Mouse (Mus musculus) hindbrain, postnatal 0 days (tissue): Measurements from ENCODE around the gene Adap1. TPM values are rescaled to one million over a fixed set of nuclear protein-coding genes. Genes with fewer than 3 reads are reported as not detected.

Experiments
- ATAC-seq: fragments of 200-750 bp; cut with Nextera tagmentation; 2 replicates; pipeline ENCODE4 v1.8.0; 2017; ENCODE audit warnings: mild to moderate bottlenecking, moderate TSS enrichment, moderate library complexity
- DNase-seq: peaks from one replicate; pipeline ENCODE4 v3.0.0-alpha.2; 2015; ENCODE audit warnings: low spot score
- H3K27ac ChIP-seq: fragments of 300-500 bp; sonication (generic); 2 replicates; pipeline ENCODE4 v1.5.1; 2014; ENCODE audit warnings: mild to moderate bottlenecking
- H3K27me3 ChIP-seq: fragments of 300-500 bp; sonication (generic); 2 replicates; pipeline ENCODE4 v1.6.1; 2014; ENCODE audit warnings: low read length, mixed read lengths; ENCODE audit not compliant: insufficient read depth
- H3K36me3 ChIP-seq: fragments of 300-500 bp; sonication (generic); 2 replicates; pipeline ENCODE4 v1.6.1; 2014; ENCODE audit warnings: low read length, mixed read lengths; ENCODE audit not compliant: insufficient read depth
- H3K4me1 ChIP-seq: fragments of 300-500 bp; sonication (generic); 2 replicates; pipeline ENCODE4 v1.6.1; 2014; ENCODE audit warnings: antibody characterized with exemption, low read length, mixed read lengths; ENCODE audit not compliant: insufficient read depth
- H3K4me2 ChIP-seq: fragments of 300-500 bp; sonication (generic); 2 replicates; pipeline ENCODE4 v1.6.1; 2014; ENCODE audit warnings: low read depth, mild to moderate bottlenecking, low read length, moderate library complexity, mixed read lengths
- H3K4me3 ChIP-seq: fragments of 300-500 bp; sonication (generic); 2 replicates; pipeline ENCODE4 v1.5.1; 2014; ENCODE audit warnings: low read length
- H3K9ac ChIP-seq: fragments of 300-500 bp; sonication (generic); replicated peaks from 2 replicates; pipeline ENCODE4 v1.6.1; 2014; ENCODE audit warnings: mild to moderate bottlenecking, low read length, moderate library complexity, mixed read lengths
- H3K9me3 ChIP-seq: fragments of 300-500 bp; sonication (generic); 2 replicates; pipeline ENCODE4 v1.6.1; 2016; ENCODE audit warnings: low read length, mixed read lengths
- CTCF ChIP-seq: IDR thresholded peaks from 2 replicates; pipeline ENCODE4 v1.5.1; 2016; ENCODE audit warnings: antibody characterized with exemption, control low read depth, low read depth
- WGBS: fragments of 180-500 bp; shearing (Covaris S2); extraction: QIAGEN DNeasy Blood & Tissue Kit; methylation state at CpG from one replicate; pipeline ENCODE4 v1.1.7; 2014; 5-methylcytosine and 5-hydroxymethylcytosine counted together
- polyA plus RNA-seq: library from polyadenylated mRNA; unstranded; fragments of >200 nt; fragmentation: Nextera tagmentation; extraction: Ambion mirVana; gene quantifications from 2 replicates; pipeline ENCODE4 v1.2.1, GENCODE M21; 2015
- total RNA-seq: library from RNA; depleted of rRNA; stranded (reverse); fragments of >200 nt; gene quantifications from 2 replicates; pipeline ENCODE4 v1.2.3, GENCODE M21; 2014

Gene Adap1
- total and polyA plus RNA-seq, 2 experiments from 2014 or later, result 128 to 242 TPM

DNA sequence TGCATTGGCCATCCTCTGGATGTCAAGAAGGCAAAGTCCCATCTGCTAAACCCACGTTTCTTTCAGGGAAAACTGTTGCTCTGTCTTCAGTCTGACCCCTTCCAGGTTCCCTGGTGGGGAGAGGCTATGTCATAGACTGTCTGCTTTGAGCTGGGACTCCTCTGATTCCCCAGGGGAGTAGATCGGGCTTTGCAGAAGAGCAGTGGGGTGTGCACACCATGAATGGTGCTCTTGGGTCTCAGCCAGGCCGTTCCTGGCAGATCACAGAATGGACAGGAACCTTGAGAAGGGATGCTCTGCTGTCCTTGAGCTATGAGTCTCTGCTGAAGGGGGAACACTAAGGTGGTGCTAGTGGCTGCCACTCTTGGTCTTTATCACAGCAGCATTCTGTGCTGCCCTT, 76.6 kb downstream of the Adap1 start:
- H3K27ac ChIP-seq, result no peak overlapping the region
- peaks cover 8% of the 10 kb centered on the region for H3K4me1 ChIP-seq
- H3K9me3 ChIP-seq, result no peaks in the 10 kb centered on the region
- no peak overlapping the region for H3K4me3 ChIP-seq
- 67% methylated on average over 3 of the region's 3 CpGs for WGBS
- no peak overlapping the region for H3K4me2 ChIP-seq
- no peak overlapping the region for H3K9ac ChIP-seq
- no peak for TF ChIP-seq CTCF
- H3K36me3 ChIP-seq, result peaks cover 61% of the 10 kb centered on the region
- H3K27me3 ChIP-seq, result no peaks in the 10 kb centered on the region
- ATAC-seq (no peak), DNase-seq (no peak)

DNA sequence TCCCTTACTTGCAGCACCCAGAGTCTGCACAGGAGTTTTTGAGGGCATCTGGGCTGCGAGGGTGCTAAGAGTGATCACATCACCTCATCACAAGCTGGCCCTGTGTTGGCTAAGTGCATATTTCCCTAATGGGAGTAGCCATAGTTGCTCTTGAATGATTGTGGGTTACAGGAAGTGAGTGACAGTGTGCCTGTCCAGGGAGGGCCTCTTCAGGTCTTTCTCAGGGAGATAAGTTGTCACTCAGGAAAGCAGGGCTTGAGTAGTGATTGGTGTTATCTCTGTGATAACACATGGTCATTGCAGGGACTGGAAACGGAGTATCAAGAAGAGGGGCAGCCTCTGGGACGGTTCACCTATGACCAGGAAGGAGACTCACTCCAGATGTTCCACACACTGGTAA, 77.7 kb downstream of the Adap1 start:
- H3K27me3 ChIP-seq, result no peaks in the 10 kb centered on the region
- no peaks in the 10 kb centered on the region for H3K4me1 ChIP-seq
- H3K9ac ChIP-seq, result no peak overlapping the region
- DNase-seq, result no peak
- no peaks in the 10 kb centered on the region for H3K9me3 ChIP-seq
- H3K36me3 ChIP-seq, result peaks cover 66% of the 10 kb centered on the region
- no peak overlapping the region for H3K4me3 ChIP-seq
- WGBS, result 92% methylated on average over 3 of the region's 3 CpGs
- H3K27ac ChIP-seq, result no peak overlapping the region
- ATAC-seq, result no peak
- H3K4me2 ChIP-seq, result no peak overlapping the region
- TF ChIP-seq CTCF, result no peak

DNA sequence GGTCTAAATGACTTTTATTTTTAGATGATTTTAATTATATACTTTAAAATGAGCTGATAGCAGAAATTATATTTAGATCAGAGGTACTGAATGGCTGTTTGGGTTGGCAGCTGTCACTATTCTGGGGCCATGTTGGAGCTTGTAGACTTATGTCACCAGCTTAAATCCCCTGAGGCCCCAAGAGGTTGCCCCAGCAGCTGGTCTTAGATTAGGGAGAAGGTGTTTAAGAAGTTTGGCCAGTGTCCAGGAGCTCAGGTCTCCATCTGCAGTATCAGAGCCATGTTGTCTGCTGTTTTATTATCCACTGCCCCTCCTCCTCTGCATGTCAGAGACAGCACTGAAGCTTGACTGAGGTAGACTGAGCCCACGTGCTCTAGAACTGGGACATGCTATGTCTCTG, 82.0 kb downstream of the Adap1 start:
- no peak for TF ChIP-seq CTCF
- no peaks in the 10 kb centered on the region for H3K4me1 ChIP-seq
- no peak overlapping the region for H3K4me2 ChIP-seq
- 75% methylated on average over 1 of the region's 1 CpGs for WGBS
- H3K9ac ChIP-seq, result no peak overlapping the region
- ATAC-seq, result no peak
- no peaks in the 10 kb centered on the region for H3K9me3 ChIP-seq
- DNase-seq, result peak; percentile 40
- no peaks in the 10 kb centered on the region for H3K27me3 ChIP-seq
- H3K4me3 ChIP-seq, result no peak overlapping the region
- H3K36me3 ChIP-seq, result peaks cover 88% of the 10 kb centered on the region
- H3K27ac ChIP-seq, result no peak overlapping the region

DNA sequence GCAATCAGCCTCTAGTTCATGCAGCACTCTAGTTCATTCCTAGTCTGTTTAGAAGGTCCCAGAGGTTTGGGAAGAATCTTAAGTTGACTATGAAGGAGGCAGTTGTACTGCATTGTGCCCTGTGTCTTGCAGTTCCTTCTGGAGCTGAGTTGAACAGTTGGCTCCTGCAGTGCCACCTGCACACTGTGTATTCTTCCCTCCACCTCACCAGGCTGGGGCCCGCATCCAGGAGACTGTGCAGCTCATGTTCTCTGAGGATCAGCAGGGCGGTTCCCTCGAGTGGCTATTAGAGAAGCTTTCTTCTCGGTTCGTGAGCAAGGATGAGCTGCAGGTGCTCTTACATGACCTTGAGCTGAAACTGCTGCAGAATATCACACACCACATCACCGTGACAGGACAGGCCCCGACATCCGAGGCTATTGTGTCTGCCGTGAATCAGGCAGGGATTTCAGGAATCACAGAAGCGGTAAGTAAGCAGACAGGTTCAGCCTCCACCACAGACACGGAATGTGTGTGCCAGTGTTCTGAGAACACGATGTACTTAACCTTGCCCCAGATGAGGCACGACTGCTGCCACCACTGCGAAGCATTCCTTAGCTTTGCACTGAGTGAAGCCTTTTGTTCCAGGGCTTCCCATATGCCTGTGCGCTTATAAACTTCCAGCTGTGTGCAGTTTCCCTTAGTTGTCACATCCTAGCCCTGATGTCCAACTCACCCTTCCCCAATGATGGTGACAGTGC, 84.2 kb downstream of the Adap1 start:
- Histone ChIP-seq H3K4me3 (no peak overlapping the region), H3K4me1 (no peaks in the 10 kb centered on the region), H3K4me2 (no peak overlapping the region), H3K36me3 (peaks cover 85% of the 10 kb centered on the region), H3K27me3 (no peaks in the 10 kb centered on the region), H3K27ac (no peak overlapping the region), H3K9me3 (no peaks in the 10 kb centered on the region), H3K9ac (no peak overlapping the region)
- TF ChIP-seq CTCF, result no peak
- no peak for ATAC-seq
- 87% methylated on average over 15 of the region's 15 CpGs for WGBS
- DNase-seq, result no peak

DNA sequence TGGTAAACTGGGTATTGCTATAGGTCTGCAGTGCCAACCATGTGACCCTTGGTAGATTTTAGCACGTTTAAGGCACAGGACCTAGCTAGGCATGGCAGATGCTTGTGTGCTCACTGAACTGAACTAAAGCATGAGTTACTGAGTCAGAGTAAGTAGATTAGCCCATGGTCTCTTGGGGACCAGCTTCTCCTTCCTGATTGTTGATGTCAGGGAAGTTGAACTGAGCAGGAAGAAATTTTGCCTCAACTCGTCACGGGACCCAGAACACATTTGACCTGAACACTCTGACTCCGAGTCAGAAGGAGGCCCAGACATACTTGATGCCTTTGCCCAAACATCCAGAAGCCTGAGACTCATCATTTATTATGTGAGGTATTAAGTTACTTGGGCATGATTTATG, 88.0 kb downstream of the Adap1 start:
- no peaks in the 10 kb centered on the region for H3K27me3 ChIP-seq
- no peak overlapping the region for H3K9ac ChIP-seq
- H3K36me3 ChIP-seq, result peaks cover 85% of the 10 kb centered on the region
- H3K4me2 ChIP-seq, result no peak overlapping the region
- H3K4me3 ChIP-seq, result no peak overlapping the region
- H3K9me3 ChIP-seq, result no peaks in the 10 kb centered on the region
- WGBS, result 81% methylated on average over 4 of the region's 4 CpGs
- no peak for TF ChIP-seq CTCF
- H3K27ac ChIP-seq, result no peak overlapping the region
- no peak for ATAC-seq
- no peak for DNase-seq
- no peaks in the 10 kb centered on the region for H3K4me1 ChIP-seq

DNA sequence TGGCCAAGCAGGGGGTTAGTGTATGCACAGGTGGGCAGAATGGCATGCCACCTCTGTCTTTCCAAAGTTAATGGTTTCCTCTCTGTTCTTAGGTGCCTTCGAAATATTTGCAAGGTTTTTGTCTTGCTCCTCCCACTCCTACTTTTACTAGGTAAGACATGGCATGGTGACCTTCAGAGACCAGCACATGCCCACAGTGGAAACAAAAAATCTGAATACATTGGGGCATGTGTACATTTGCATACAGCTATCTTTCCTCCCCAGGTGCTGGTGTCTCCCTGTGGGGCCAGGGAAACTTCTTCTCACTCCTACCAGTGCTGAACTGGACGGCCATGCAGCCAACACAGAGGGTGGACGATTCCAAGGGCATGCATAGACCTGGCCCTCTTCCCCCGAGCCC, 91.0 kb downstream of the Adap1 start:
- ATAC-seq (no peak), DNase-seq (no peak)
- no peak overlapping the region for H3K4me3 ChIP-seq
- H3K4me2 ChIP-seq, result no peak overlapping the region
- WGBS, result 96% methylated on average over 4 of the region's 4 CpGs
- no peak overlapping the region for H3K9ac ChIP-seq
- H3K4me1 ChIP-seq, result no peaks in the 10 kb centered on the region
- no peaks in the 10 kb centered on the region for H3K9me3 ChIP-seq
- no peak for TF ChIP-seq CTCF
- no peaks in the 10 kb centered on the region for H3K27me3 ChIP-seq
- H3K27ac ChIP-seq, result no peak overlapping the region
- peaks cover 69% of the 10 kb centered on the region for H3K36me3 ChIP-seq

DNA sequence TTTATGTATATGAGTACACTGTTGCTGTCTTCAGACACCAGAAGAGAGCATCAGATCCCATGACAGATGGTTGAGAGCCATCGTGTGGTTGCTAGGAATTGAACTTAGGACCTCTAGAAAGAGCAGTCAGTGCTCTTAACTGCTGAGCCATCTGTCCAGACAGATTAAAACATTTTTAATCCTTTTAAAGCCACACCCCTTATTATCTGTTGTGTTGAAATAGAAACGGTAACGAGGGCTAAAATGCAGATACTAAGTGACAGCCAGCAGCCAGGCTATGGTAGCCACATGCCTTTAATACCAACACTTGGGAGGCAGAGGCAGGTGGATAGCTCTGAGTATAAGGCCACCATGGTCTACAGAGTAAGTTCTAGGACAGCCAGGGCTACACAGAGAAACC, 93.3 kb downstream of the Adap1 start:
- no peak for ATAC-seq
- no peak overlapping the region for H3K27ac ChIP-seq
- TF ChIP-seq CTCF, result no peak
- DNase-seq, result no peak
- no peaks in the 10 kb centered on the region for H3K4me1 ChIP-seq
- no peaks in the 10 kb centered on the region for H3K9me3 ChIP-seq
- no peak overlapping the region for H3K4me2 ChIP-seq
- no peak overlapping the region for H3K9ac ChIP-seq
- no peak overlapping the region for H3K4me3 ChIP-seq
- H3K36me3 ChIP-seq, result peaks cover 59% of the 10 kb centered on the region
- H3K27me3 ChIP-seq, result no peaks in the 10 kb centered on the region
- 70% methylated on average over 3 of the region's 3 CpGs for WGBS
